Mouse (Mus musculus) bone marrow macrophage, adult 2 months (primary cell): Measurements from ENCODE around the gene Slc2a2.

Experiments
- CTCF ChIP-seq: IDR thresholded peaks from 2 replicates; pipeline ENCODE4 v1.5.1; 2012; ENCODE audit warnings: low read depth, mild to moderate bottlenecking, low read length, moderate library complexity
- POLR2A ChIP-seq: IDR thresholded peaks from 2 replicates; pipeline ENCODE4 v1.6.1; 2012; ENCODE audit warnings: mild to moderate bottlenecking, low read depth, low read length, borderline replicate concordance

GRCm38 (mm10) chr3:28775958-28776357 is 78.3 kb downstream of the Slc2a2 start:
- no peak for TF ChIP-seq CTCF
- no peak for TF ChIP-seq POLR2A
